Mouse (Mus musculus): ENCODE measurements around the gene Ube2l6. TPM values are rescaled to one million over a fixed set of nuclear protein-coding genes. Genes with fewer than 3 reads are reported as not detected.
A peak's percentile ranks its signal among the peaks of the same experiment; 100 is the strongest.

Ube2l6 gene
- polyA plus RNA-seq, 1 experiment from 2014 or later = 19.5 TPM

DNA sequence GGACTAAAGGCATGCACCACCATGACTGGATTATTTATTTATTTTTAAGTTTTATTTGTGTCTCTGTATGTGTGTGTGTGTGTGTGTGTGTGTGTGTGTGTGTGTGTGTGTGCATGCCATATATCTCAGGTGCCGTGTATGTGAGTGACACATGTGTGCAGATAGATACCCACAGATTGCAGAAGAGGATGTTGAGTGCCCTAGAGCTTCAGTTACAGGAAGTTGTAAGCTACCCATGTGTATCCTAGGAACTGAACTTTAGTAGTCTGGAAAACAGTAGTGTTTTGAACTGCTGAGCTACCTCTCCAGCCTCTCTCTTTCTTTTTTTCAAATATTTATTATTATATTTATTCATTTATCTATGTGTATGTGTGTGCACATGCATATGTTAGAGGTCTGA is 15.3 kb upstream of the Ube2l6 start:
- WGBS = 72% methylated on average over 1 of the region's 1 CpGs
- no peak for DNase-seq
- H3K4me3 ChIP-seq (replicated peaks; ENCODE audit: low read depth, low read length) = no peak overlapping the region
- no peaks in the 10 kb centered on the region for H3K27me3 ChIP-seq (ENCODE audit: control insufficient read depth, insufficient read depth, low read length)
- no peak for ATAC-seq (ENCODE audit: low FRiP score, low TSS enrichment)
- no peak overlapping the region for H3K27ac ChIP-seq (replicated peaks; ENCODE audit: low read depth, low read length)
- H3K9ac ChIP-seq (replicated peaks; ENCODE audit: low read length) = no peak overlapping the region
- no peaks in the 10 kb centered on the region for H3K36me3 ChIP-seq (ENCODE audit: control insufficient read depth, insufficient read depth, low read length)
- H3K4me1 ChIP-seq (ENCODE audit: control insufficient read depth, insufficient read depth, low read length) = no peaks in the 10 kb centered on the region
- no peak overlapping the region for H3K4me2 ChIP-seq (ENCODE audit: low read length)
- H3K9me3 ChIP-seq (ENCODE audit: control insufficient read depth, low read length) = no peaks in the 10 kb centered on the region

DNA sequence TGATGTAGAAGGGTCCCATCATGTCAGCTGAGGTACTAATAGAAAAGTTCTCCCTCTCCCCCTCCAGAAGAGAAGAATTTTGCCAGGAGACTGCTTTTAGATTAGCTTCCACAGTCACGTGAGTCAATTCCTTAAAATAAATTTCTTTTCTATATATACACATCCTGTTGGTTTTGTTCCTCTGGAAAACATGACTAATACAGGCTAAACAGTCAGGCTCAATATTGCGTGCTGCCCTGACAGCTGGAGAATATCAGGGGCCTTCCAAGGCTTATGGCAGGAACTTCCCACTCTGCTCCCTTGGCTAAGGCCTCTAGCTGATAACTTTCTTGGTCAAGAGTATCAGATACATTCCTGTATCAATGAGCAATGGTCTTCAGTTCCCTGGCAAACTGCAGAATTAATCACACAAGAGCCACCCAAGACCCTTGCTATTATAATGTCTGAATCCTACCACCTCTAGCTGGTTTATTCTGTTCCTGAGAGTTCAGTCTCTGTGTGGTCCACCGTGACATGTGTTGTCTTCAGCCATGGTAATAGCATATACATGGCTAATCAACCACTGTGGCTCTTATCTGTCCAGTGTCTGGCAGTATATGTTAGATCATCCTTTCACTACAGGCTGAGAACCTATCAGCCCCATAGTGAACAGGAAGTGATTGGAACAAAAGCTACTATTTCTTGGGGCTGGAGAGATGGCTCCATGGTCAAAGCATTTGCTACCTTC is 14.6 kb upstream of the Ube2l6 start:
- Histone ChIP-seq H3K4me1 (ENCODE audit: control insufficient read depth, insufficient read depth, low read length) (no peaks in the 10 kb centered on the region), H3K9me3 (ENCODE audit: control insufficient read depth, low read length) (no peaks in the 10 kb centered on the region), H3K36me3 (ENCODE audit: control insufficient read depth, insufficient read depth, low read length) (no peaks in the 10 kb centered on the region), H3K4me3 (replicated peaks; ENCODE audit: low read depth, low read length) (no peak overlapping the region), H3K9ac (replicated peaks; ENCODE audit: low read length) (no peak overlapping the region), H3K27me3 (ENCODE audit: control insufficient read depth, insufficient read depth, low read length) (no peaks in the 10 kb centered on the region), H3K27ac (replicated peaks; ENCODE audit: low read depth, low read length) (no peak overlapping the region), H3K4me2 (ENCODE audit: low read length) (no peak overlapping the region)
- ATAC-seq (ENCODE audit: low FRiP score, low TSS enrichment) (no peak), DNase-seq (no peak)
- 89% methylated on average over 3 of the region's 3 CpGs for WGBS

DNA sequence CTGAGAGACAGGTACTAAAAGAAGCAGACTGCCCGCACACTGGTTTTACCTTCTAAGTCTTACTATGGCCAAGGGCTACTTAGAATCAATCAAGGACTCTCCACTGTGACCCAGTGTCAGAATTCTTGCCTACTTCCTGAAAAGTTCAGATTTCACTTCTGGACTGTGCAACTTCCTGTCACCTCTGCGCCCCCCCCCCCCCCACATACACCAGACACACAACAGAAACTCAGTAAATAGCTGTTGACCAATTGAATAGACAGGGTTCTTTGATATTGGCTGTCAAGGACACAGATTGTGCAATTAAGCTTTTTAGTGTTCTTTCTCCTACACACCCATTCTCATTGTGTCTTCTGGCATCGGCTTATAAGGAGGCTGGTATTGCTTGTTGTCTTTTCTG is 10.3 kb upstream of the Ube2l6 start:
- 81% methylated on average over 3 of the region's 3 CpGs for WGBS

DNA sequence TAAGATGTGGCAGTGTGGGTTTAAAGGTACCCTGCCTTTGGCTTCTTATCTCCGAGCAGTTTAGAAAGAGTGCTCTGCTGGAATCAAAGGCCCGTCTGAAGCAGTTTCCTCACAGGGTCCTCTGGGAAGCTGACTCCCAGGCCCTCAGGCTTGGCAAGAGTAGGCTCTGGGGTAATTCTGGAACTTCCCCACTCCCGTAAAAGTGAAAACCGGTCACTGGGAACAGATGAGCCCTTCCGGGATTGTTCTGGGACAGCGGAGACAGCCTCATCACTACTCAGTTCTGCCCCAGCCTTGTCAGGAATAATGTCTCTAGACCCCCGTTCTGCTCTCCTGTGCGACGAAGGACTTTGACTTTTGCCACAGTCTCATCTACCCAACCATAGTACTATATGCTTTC is 8.2 kb upstream of the Ube2l6 start:
- no peaks in the 10 kb centered on the region for H3K4me1 ChIP-seq (ENCODE audit: control insufficient read depth, insufficient read depth, low read length)
- no peak overlapping the region for H3K4me3 ChIP-seq (replicated peaks; ENCODE audit: low read depth, low read length)
- H3K27ac ChIP-seq (replicated peaks; ENCODE audit: low read depth, low read length) = no peak overlapping the region
- ATAC-seq (ENCODE audit: low FRiP score, low TSS enrichment) = no peak
- H3K9me3 ChIP-seq (ENCODE audit: control insufficient read depth, low read length) = no peaks in the 10 kb centered on the region
- no peaks in the 10 kb centered on the region for H3K27me3 ChIP-seq (ENCODE audit: control insufficient read depth, insufficient read depth, low read length)
- WGBS = 61% methylated on average over 9 of the region's 9 CpGs
- DNase-seq = no peak
- H3K4me2 ChIP-seq (ENCODE audit: low read length) = no peak overlapping the region
- no peaks in the 10 kb centered on the region for H3K36me3 ChIP-seq (ENCODE audit: control insufficient read depth, insufficient read depth, low read length)
- H3K9ac ChIP-seq (replicated peaks; ENCODE audit: low read length) = no peak overlapping the region

More for the DNA sequence above, 10.3 kb upstream of the Ube2l6 start:
- no peaks in the 10 kb centered on the region for H3K9me3 ChIP-seq (ENCODE audit: control insufficient read depth, low read length)
- ATAC-seq (ENCODE audit: low FRiP score, low TSS enrichment) = no peak
- DNase-seq = no peak
- no peak overlapping the region for H3K27ac ChIP-seq (replicated peaks; ENCODE audit: low read depth, low read length)
- no peak overlapping the region for H3K4me3 ChIP-seq (replicated peaks; ENCODE audit: low read depth, low read length)
- no peaks in the 10 kb centered on the region for H3K27me3 ChIP-seq (ENCODE audit: control insufficient read depth, insufficient read depth, low read length)
- H3K4me1 ChIP-seq (ENCODE audit: control insufficient read depth, insufficient read depth, low read length) = no peaks in the 10 kb centered on the region
- H3K36me3 ChIP-seq (ENCODE audit: control insufficient read depth, insufficient read depth, low read length) = no peaks in the 10 kb centered on the region
- H3K9ac ChIP-seq (replicated peaks; ENCODE audit: low read length) = no peak overlapping the region
- H3K4me2 ChIP-seq (ENCODE audit: low read length) = no peak overlapping the region

DNA sequence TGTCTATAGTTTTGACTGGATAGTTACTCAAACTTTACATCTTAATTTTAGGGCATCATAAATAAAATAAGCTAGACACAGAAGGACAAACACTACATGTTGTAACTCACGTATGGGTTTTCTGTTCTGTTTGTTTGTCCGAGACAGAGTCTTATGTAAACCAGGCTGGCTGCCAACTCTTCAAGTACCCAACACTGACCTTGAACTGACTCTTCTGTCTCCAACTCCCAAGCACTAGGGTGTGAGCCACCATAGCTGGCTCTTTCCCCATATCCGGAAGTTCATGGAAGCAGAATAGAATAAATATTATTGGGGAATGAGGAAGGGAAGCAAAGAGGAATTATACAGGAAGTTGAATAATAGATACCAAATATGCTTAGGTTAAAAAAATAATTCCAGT is 6.1 kb upstream of the Ube2l6 start:
- no peak overlapping the region for H3K4me2 ChIP-seq (ENCODE audit: low read length)
- WGBS = 92% methylated on average over 3 of the region's 3 CpGs
- ATAC-seq (ENCODE audit: low FRiP score, low TSS enrichment) = no peak
- no peak overlapping the region for H3K9ac ChIP-seq (replicated peaks; ENCODE audit: low read length)
- no peak for DNase-seq
- no peak overlapping the region for H3K4me3 ChIP-seq (replicated peaks; ENCODE audit: low read depth, low read length)
- H3K4me1 ChIP-seq (ENCODE audit: control insufficient read depth, insufficient read depth, low read length) = no peaks in the 10 kb centered on the region
- no peak overlapping the region for H3K27ac ChIP-seq (replicated peaks; ENCODE audit: low read depth, low read length)
- H3K36me3 ChIP-seq (ENCODE audit: control insufficient read depth, insufficient read depth, low read length) = no peaks in the 10 kb centered on the region
- H3K27me3 ChIP-seq (ENCODE audit: control insufficient read depth, insufficient read depth, low read length) = no peaks in the 10 kb centered on the region
- no peaks in the 10 kb centered on the region for H3K9me3 ChIP-seq (ENCODE audit: control insufficient read depth, low read length)

DNA sequence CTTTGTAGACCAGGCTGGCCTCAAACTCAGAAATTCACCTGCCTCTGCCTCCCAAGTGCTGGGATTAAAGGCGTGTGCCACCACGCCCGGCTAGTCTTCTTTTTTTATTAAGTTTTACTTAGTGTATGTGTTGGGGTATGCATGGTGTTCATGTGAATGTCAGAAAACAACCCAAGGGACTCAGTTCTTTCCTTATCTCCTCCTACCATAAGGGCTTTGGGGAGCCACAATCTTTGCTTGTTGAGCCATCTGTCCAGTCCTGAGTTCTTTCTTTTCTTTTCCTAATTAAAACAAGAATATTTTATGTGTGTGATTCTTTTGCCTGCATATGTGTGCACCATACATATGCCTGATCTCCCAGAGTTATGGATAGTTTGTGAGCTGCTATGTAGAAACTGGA is 5.5 kb upstream of the Ube2l6 start:
- Histone ChIP-seq H3K9ac (replicated peaks; ENCODE audit: low read length) (no peak overlapping the region), H3K9me3 (ENCODE audit: control insufficient read depth, low read length) (no peaks in the 10 kb centered on the region), H3K4me1 (ENCODE audit: control insufficient read depth, insufficient read depth, low read length) (0 out of 2 replicates have a peak, but pooled peaks cover 4% of the 10 kb centered on the region), H3K4me2 (ENCODE audit: low read length) (no peak overlapping the region), H3K4me3 (replicated peaks; ENCODE audit: low read depth, low read length) (no peak overlapping the region), H3K36me3 (ENCODE audit: control insufficient read depth, insufficient read depth, low read length) (no peaks in the 10 kb centered on the region), H3K27ac (replicated peaks; ENCODE audit: low read depth, low read length) (no peak overlapping the region), H3K27me3 (ENCODE audit: control insufficient read depth, insufficient read depth, low read length) (no peaks in the 10 kb centered on the region)
- 90% methylated on average over 3 of the region's 3 CpGs for WGBS
- DNase-seq (no peak), ATAC-seq (ENCODE audit: low FRiP score, low TSS enrichment) (no peak)

DNA sequence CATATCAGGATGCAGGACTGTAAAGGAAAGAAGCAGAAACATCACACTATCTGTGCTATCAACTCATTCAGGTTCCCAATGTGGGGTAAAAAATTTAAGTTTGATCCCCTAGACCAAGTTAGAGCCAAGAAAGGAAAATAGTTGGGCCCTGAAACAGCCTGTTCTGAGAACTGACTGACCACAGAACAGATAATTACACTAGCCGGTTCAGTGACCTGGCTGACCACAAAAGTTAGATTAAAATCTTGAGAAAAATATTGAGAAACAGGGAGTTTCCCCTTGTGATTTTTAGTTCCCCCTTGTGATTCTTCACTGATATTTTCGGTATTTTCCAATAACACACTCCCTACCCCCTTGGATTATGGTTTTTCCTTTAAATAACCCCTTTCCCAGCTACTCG is 4.8 kb upstream of the Ube2l6 start:
- DNase-seq (no peak), ATAC-seq (ENCODE audit: low FRiP score, low TSS enrichment) (no peak)
- H3K9me3 ChIP-seq (ENCODE audit: control insufficient read depth, low read length) = no peaks in the 10 kb centered on the region
- no peak overlapping the region for H3K4me3 ChIP-seq (replicated peaks; ENCODE audit: low read depth, low read length)
- H3K27me3 ChIP-seq (ENCODE audit: control insufficient read depth, insufficient read depth, low read length) = no peaks in the 10 kb centered on the region
- H3K9ac ChIP-seq (replicated peaks; ENCODE audit: low read length) = no peak overlapping the region
- H3K27ac ChIP-seq (replicated peaks; ENCODE audit: low read depth, low read length) = no peak overlapping the region
- no peak overlapping the region for H3K4me2 ChIP-seq (ENCODE audit: low read length)
- no peaks in the 10 kb centered on the region for H3K36me3 ChIP-seq (ENCODE audit: control insufficient read depth, insufficient read depth, low read length)
- H3K4me1 ChIP-seq (ENCODE audit: control insufficient read depth, insufficient read depth, low read length) = 0 out of 2 replicates have a peak, but pooled peaks cover 7% of the 10 kb centered on the region
- WGBS = 88% methylated on average over 3 of the region's 3 CpGs

DNA sequence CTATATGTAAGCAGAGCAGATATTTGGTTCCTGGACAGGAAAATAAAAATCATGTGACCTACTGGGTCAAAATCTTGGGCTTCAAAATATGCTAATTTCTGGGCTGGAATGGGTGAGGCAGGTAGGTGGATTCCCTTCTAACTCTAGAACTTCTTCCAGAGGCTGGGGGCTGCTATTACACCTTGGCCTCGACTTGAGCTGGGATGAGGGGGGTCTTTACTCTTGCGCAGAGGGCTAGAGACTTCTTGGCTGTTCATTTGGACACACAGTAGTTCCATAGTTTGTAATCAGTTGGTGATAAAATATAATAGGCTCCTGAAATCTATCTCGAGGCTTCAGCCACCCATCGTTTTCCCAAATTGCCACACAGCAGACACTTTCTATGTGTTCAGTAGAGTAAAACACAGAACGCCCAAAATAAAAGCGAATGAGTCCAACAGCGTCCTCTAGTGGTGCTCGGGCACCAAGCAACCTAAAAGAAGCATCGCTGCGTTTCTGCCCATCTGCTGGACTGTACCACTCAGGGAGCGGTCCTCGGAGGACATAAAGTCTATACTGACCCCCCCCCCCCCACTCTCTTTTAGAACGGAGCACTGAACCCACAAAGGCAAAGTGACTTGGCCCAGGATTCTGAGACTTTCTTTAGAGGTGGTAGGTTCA is 665 bp upstream of the Ube2l6 start:
- peak overlapping the region; percentile 51 for H3K4me3 ChIP-seq (replicated peaks; ENCODE audit: low read depth, low read length)
- DNase-seq (peak; percentile 90), ATAC-seq (ENCODE audit: low FRiP score, low TSS enrichment) (peak; percentile 48; the same call in 1 of the 2 replicates)
- H3K4me2 ChIP-seq (ENCODE audit: low read length) = peak overlapping the region; percentile 82
- H3K36me3 ChIP-seq (ENCODE audit: control insufficient read depth, insufficient read depth, low read length) = no peaks in the 10 kb centered on the region
- H3K27me3 ChIP-seq (ENCODE audit: control insufficient read depth, insufficient read depth, low read length) = no peaks in the 10 kb centered on the region
- WGBS = 10% methylated on average over 13 of the region's 13 CpGs
- no peaks in the 10 kb centered on the region for H3K9me3 ChIP-seq (ENCODE audit: control insufficient read depth, low read length)
- peak overlapping the region; percentile 46 for H3K9ac ChIP-seq (replicated peaks; ENCODE audit: low read length)
- 0 out of 2 replicates have a peak overlapping the region, but pooled peaks have one; percentile 49 for H3K27ac ChIP-seq (replicated peaks; ENCODE audit: low read depth, low read length)
- 0 out of 2 replicates have a peak, but pooled peaks cover 11% of the 10 kb centered on the region for H3K4me1 ChIP-seq (ENCODE audit: control insufficient read depth, insufficient read depth, low read length)
